8 mouse cellular contexts compared by ENCODE assay signal in genomic region chr5:65002940-65003824, GRCm38 (mm10). TPM values are rescaled to one million over a fixed set of nuclear protein-coding genes. Genes with fewer than 3 reads are reported as not detected.
A peak's percentile ranks its signal among the peaks of the same experiment; 100 is the strongest.
DNase-seq lines count a peak whose midpoint lies in the region; ATAC-seq and TF ChIP-seq lines count a peak whose summit lies in the region.

No protein-coding gene starts in this region.

- H3K4me1 ChIP-seq in heart, postnatal 0 days (ENCODE audit: control insufficient read depth, insufficient read depth) = no peaks in the 10 kb centered on the region
- H3K4me1 ChIP-seq in heart, embryonic 11.5 days (ENCODE audit: control insufficient read depth, insufficient read depth, low read length) = peaks cover 6% of the 10 kb centered on the region; the same call in 1 of the 2 replicates
- H3K4me1 ChIP-seq in ES-E14 (ENCODE audit: control insufficient read depth in 2 of 2, insufficient read depth in 2 of 2, low read length in 2 of 2, poor library complexity in 1 of 2) = no peaks in the 10 kb centered on the region
- peaks cover 9% of the 10 kb centered on the region; the same call in 1 of the 2 replicates for H3K4me1 ChIP-seq in embryonic facial prominence, embryonic 15.5 days
- no peaks in the 10 kb centered on the region for H3K4me1 ChIP-seq in lung, postnatal 0 days (ENCODE audit: insufficient read depth, low read depth, low read length)
- no peaks in the 10 kb centered on the region for H3K4me1 ChIP-seq in stomach, postnatal 0 days (replicated peaks; ENCODE audit: control insufficient read depth, insufficient read depth)

- H3K36me3 ChIP-seq in heart, postnatal 0 days (replicated peaks; ENCODE audit: control insufficient read depth, insufficient read depth, low read length) = peaks cover 11% of the 10 kb centered on the region
- H3K36me3 ChIP-seq in heart, embryonic 11.5 days (ENCODE audit: control insufficient read depth, insufficient read depth, low read length) = no peaks in the 10 kb centered on the region
- no peaks in the 10 kb centered on the region for H3K36me3 ChIP-seq in ES-E14 (ENCODE audit: control insufficient read depth, insufficient read depth, low read length, poor library complexity, severe bottlenecking)
- H3K36me3 ChIP-seq in embryonic facial prominence, embryonic 15.5 days = peaks cover 22% of the 10 kb centered on the region
- H3K36me3 ChIP-seq in lung, postnatal 0 days (ENCODE audit: insufficient read depth, low read length) = 0 out of 2 replicates have a peak, but pooled peaks cover 7% of the 10 kb centered on the region
- 0 out of 2 replicates have a peak, but pooled peaks cover 2% of the 10 kb centered on the region for H3K36me3 ChIP-seq in stomach, postnatal 0 days (ENCODE audit: control insufficient read depth, insufficient read depth, low read length)

- H3K27ac ChIP-seq in heart, postnatal 0 days (ENCODE audit: low read depth) = no peak overlapping the region
- no peak overlapping the region for H3K27ac ChIP-seq in heart, embryonic 11.5 days (ENCODE audit: low read depth, low read length)
- H3K27ac ChIP-seq in ES-E14 (ENCODE audit: insufficient read depth, low read depth, low read length, poor library complexity, severe bottlenecking) = no peak overlapping the region
- no peak overlapping the region for H3K27ac ChIP-seq in embryonic facial prominence, embryonic 15.5 days (replicated peaks)
- no peak overlapping the region for H3K27ac ChIP-seq in lung, postnatal 0 days (ENCODE audit: low read length)
- no peak overlapping the region for H3K27ac ChIP-seq in stomach, postnatal 0 days (replicated peaks)

- DNase-seq in heart, postnatal 0 days (ENCODE audit: low spot score) = peak; percentile 48
- peak; percentile 19 for DNase-seq in ES-E14 (ENCODE audit: low read depth, low spot score)
- peak; percentile 78 for DNase-seq in lung, postnatal 0 days (ENCODE audit: low spot score)
- DNase-seq in stomach, postnatal 0 days (ENCODE audit: low spot score) = no peak
- no peak for DNase-seq in urinary bladder, postnatal 25 days (ENCODE audit: low spot score)
- DNase-seq in testis, postnatal 10 days (ENCODE audit: low spot score) = no peak

- no peak overlapping the region for H3K9ac ChIP-seq in heart, postnatal 0 days (replicated peaks; ENCODE audit: low read depth, low read length)
- H3K9ac ChIP-seq in heart, embryonic 11.5 days (ENCODE audit: low read depth, low read length) = no peak overlapping the region
- no peak overlapping the region for H3K9ac ChIP-seq in ES-E14 (ENCODE audit: insufficient read depth, low read depth, low read length, poor library complexity, severe bottlenecking)
- no peak overlapping the region for H3K9ac ChIP-seq in embryonic facial prominence, embryonic 15.5 days
- no peak overlapping the region for H3K9ac ChIP-seq in lung, postnatal 0 days (replicated peaks; ENCODE audit: low read depth)
- H3K9ac ChIP-seq in stomach, postnatal 0 days (ENCODE audit: low read length) = no peak overlapping the region

- H3K4me2 ChIP-seq in heart, postnatal 0 days (ENCODE audit: low read depth, low read length) = no peak overlapping the region
- H3K4me2 ChIP-seq in heart, embryonic 11.5 days = no peak overlapping the region
- 0 out of 2 replicates have a peak overlapping the region, but pooled peaks have one; percentile 4 for H3K4me2 ChIP-seq in embryonic facial prominence, embryonic 15.5 days (replicated peaks)
- H3K4me2 ChIP-seq in lung, postnatal 0 days (replicated peaks; ENCODE audit: low read depth, low read length) = no peak overlapping the region
- H3K4me2 ChIP-seq in stomach, postnatal 0 days (replicated peaks; ENCODE audit: low read depth) = no peak overlapping the region

- TF ChIP-seq EP300 in heart, postnatal 0 days (IDR thresholded peaks at IDR 0.05; ENCODE audit: low read depth) = no peak
- no peak for TF ChIP-seq EP300 in lung, postnatal 0 days (IDR thresholded peaks at IDR 0.05)
- TF ChIP-seq EP300 in stomach, postnatal 0 days (optimal IDR thresholded peaks at IDR 0.05) = no peak

- WGBS in heart, postnatal 0 days = 65% methylated on average over 10 of the region's 10 CpGs
- 61% methylated on average over 10 of the region's 10 CpGs for WGBS in heart, embryonic 11.5 days (ENCODE audit: insufficient replicate concordance)
- WGBS in embryonic facial prominence, embryonic 15.5 days = 36% methylated on average over 10 of the region's 10 CpGs
- 57% methylated on average over 10 of the region's 10 CpGs for WGBS in lung, postnatal 0 days
- WGBS in stomach, postnatal 0 days = 58% methylated on average over 10 of the region's 10 CpGs

- TF ChIP-seq CTCF in heart, postnatal 0 days (IDR thresholded peaks at IDR 0.05; ENCODE audit: low read depth) = peak; percentile 58
- TF ChIP-seq CTCF in lung, postnatal 0 days (IDR thresholded peaks at IDR 0.05) = peak; percentile 70
- peak; percentile 74 for TF ChIP-seq CTCF in stomach, postnatal 0 days (IDR thresholded peaks at IDR 0.05; ENCODE audit: low read depth)

- no peaks in the 10 kb centered on the region for H3K9me3 ChIP-seq in heart, postnatal 0 days (replicated peaks; ENCODE audit: control insufficient read depth, low read length)
- H3K9me3 ChIP-seq in heart, embryonic 11.5 days (replicated peaks; ENCODE audit: control insufficient read depth, low read length) = no peaks in the 10 kb centered on the region
- no peaks in the 10 kb centered on the region for H3K9me3 ChIP-seq in ES-E14 (ENCODE audit: control insufficient read depth, insufficient read depth, low read depth, low read length)
- no peaks in the 10 kb centered on the region for H3K9me3 ChIP-seq in embryonic facial prominence, embryonic 15.5 days (replicated peaks)
- no peaks in the 10 kb centered on the region for H3K9me3 ChIP-seq in lung, postnatal 0 days (ENCODE audit: low read length)
- no peaks in the 10 kb centered on the region for H3K9me3 ChIP-seq in stomach, postnatal 0 days (ENCODE audit: control insufficient read depth, low read length)

- ATAC-seq in heart, postnatal 0 days (ENCODE audit: insufficient read depth, low read depth) = no peak
- ATAC-seq in heart, embryonic 11.5 days (replicated peaks; ENCODE audit: insufficient number of reproducible peaks, low FRiP score, low TSS enrichment) = no peak
- no peak for ATAC-seq in embryonic facial prominence, embryonic 15.5 days (ENCODE audit: insufficient number of reproducible peaks, low FRiP score, low TSS enrichment, low read depth)
- ATAC-seq in lung, postnatal 0 days = 0 out of 2 replicates have a peak, but pooled peaks have one; percentile 44
- ATAC-seq in stomach, postnatal 0 days (ENCODE audit: low FRiP score, low TSS enrichment) = no peak

- in situ Hi-C loops in ES-E14 (cut with MboI; ENCODE audit: low sequenced_read_pairs in 2 of 2, unreplicated experiment in 2 of 2) = no loop called here

- H3K4me3 ChIP-seq in heart, postnatal 0 days (ENCODE audit: low read depth, low read length) = no peak overlapping the region
- H3K4me3 ChIP-seq in heart, embryonic 11.5 days (ENCODE audit: low read depth, low read length) = no peak overlapping the region
- H3K4me3 ChIP-seq in ES-E14 (ENCODE audit: insufficient read depth in 1 of 2, low read depth in 1 of 2, low read length in 2 of 2, poor library complexity in 1 of 2, severe bottlenecking in 1 of 2) = no peak overlapping the region
- H3K4me3 ChIP-seq in embryonic facial prominence, embryonic 15.5 days (replicated peaks) = no peak overlapping the region
- H3K4me3 ChIP-seq in lung, postnatal 0 days (ENCODE audit: low read depth, low read length) = no peak overlapping the region
- H3K4me3 ChIP-seq in stomach, postnatal 0 days (ENCODE audit: low read depth, low read length) = no peak overlapping the region

- H3K27me3 ChIP-seq in heart, postnatal 0 days (ENCODE audit: control insufficient read depth, insufficient read depth, low read length) = no peaks in the 10 kb centered on the region
- H3K27me3 ChIP-seq in heart, embryonic 11.5 days (ENCODE audit: control insufficient read depth, insufficient read depth, low read length) = no peaks in the 10 kb centered on the region
- H3K27me3 ChIP-seq in embryonic facial prominence, embryonic 15.5 days = no peaks in the 10 kb centered on the region
- no peaks in the 10 kb centered on the region for H3K27me3 ChIP-seq in lung, postnatal 0 days (replicated peaks; ENCODE audit: insufficient read depth, low read length)
- H3K27me3 ChIP-seq in stomach, postnatal 0 days (ENCODE audit: control insufficient read depth, insufficient read depth, low read length) = no peaks in the 10 kb centered on the region

TF ChIP-seq in ES-E14, 5 proteins besides CTCF, POLR2A, EP300 and RAD21:
- TF ChIP-seq ZNF384 (IDR thresholded peaks at IDR 0.05; ENCODE audit: low read depth, low read length) (peak; percentile 63; the same call in 1 of the 2 replicates), CHD2 (IDR thresholded peaks at IDR 0.05; ENCODE audit: low read depth, low read length) (no peak), ZC3H11A (IDR thresholded peaks at IDR 0.05; ENCODE audit: borderline replicate concordance, low read depth, low read length) (peak; percentile 91)

RNA-seq across cellular contexts. Expression of gene Fam114a1, which starts 33.3 kb away (rescaled TPM):
- 22.7 and 45.2 TPM in 2 replicates for total RNA-seq in heart, postnatal 0 days (2014; rRNA removed; ENCODE audit: low replicate concordance)
- 22.7 and 23.5 TPM in 2 replicates for polyA plus RNA-seq in heart, postnatal 0 days (2015; fragmentation: Nextera tagmentation; extraction: Ambion mirVana)
- 36.4 and 38.9 TPM in 2 replicates for polyA plus RNA-seq in heart, embryonic 11.5 days (2014; fragmentation: Nextera tagmentation; extraction: Ambion mirVana)
- 3.5 and 6.5 TPM in 2 replicates for total RNA-seq in ES-E14 (2012; rRNA removed)
- polyA plus RNA-seq in embryonic facial prominence, embryonic 15.5 days (2015; fragmentation: Nextera tagmentation; extraction: Ambion mirVana) = 68.8 and 71.3 TPM in 2 replicates
- polyA plus RNA-seq in lung, postnatal 0 days (2015; fragmentation: Nextera tagmentation; extraction: Ambion mirVana) = 26.3 and 30.9 TPM in 2 replicates
- polyA plus RNA-seq in stomach, postnatal 0 days (2015; fragmentation: Nextera tagmentation; extraction: Ambion mirVana) = 28.1 and 31.0 TPM in 2 replicates

RNA-seq across cellular contexts. Expression of gene Tlr6, which starts 43.3 kb away (rescaled TPM):
- 0.11 and 0.15 TPM in 2 replicates for total RNA-seq in heart, postnatal 0 days (2014; rRNA removed; ENCODE audit: low replicate concordance)
- 0.30 and 0.41 TPM in 2 replicates for polyA plus RNA-seq in heart, postnatal 0 days (2015; fragmentation: Nextera tagmentation; extraction: Ambion mirVana)
- 0.38 and 0.76 TPM in 2 replicates for polyA plus RNA-seq in heart, embryonic 11.5 days (2014; fragmentation: Nextera tagmentation; extraction: Ambion mirVana)
- 0.13 and 0.16 TPM in 2 replicates for total RNA-seq in ES-E14 (2012; rRNA removed)
- polyA plus RNA-seq in embryonic facial prominence, embryonic 15.5 days (2015; fragmentation: Nextera tagmentation; extraction: Ambion mirVana) = 1.1 and 1.5 TPM in 2 replicates
- 0.68 and 0.99 TPM in 2 replicates for polyA plus RNA-seq in lung, postnatal 0 days (2015; fragmentation: Nextera tagmentation; extraction: Ambion mirVana)
- polyA plus RNA-seq in stomach, postnatal 0 days (2015; fragmentation: Nextera tagmentation; extraction: Ambion mirVana) = 0.34 and 0.57 TPM in 2 replicates

Comparison
In these comparisons a context has a peak if more than half of its experiments do, and no peak if none do; other contexts are left out.
1. DNase-seq: peak in heart, postnatal 0 days (single experiment), ES-E14 (single experiment) and lung, postnatal 0 days (single experiment); none in stomach, postnatal 0 days (single experiment), urinary bladder, postnatal 25 days (single experiment) and testis, postnatal 10 days (single experiment).
2. Peak in every context shown above with its lines, with median percentiles within 50 percentile points of each other: CTCF ChIP-seq.